Mouse (Mus musculus): Measurements from ENCODE around the gene Prss28.

Gene Prss28

DNA sequence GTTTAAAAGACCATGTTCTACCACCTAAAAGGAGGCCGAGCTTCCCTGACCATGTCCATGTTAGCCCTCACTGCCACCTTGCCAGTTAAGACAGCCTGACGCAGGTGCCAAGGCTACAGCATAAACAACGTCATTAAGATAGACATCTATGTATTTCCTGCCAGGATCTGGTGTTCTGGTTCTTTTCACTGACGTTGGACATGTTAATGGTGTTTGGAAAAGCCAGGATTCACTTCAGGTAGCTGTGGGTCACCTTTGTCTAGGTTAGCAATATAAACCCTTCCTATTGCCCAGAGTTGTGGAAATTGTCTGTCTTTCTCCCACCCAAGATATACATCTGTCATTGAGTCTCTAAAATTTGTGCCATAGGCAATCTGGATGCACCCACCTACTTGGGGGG is at the start of gene Prss28:
Gene Prss28 (plus strand): TSS at position 301 of the 400 bp plus-strand sequence.
- no peak for DNase-seq (ENCODE audit: low spot score)

DNA sequence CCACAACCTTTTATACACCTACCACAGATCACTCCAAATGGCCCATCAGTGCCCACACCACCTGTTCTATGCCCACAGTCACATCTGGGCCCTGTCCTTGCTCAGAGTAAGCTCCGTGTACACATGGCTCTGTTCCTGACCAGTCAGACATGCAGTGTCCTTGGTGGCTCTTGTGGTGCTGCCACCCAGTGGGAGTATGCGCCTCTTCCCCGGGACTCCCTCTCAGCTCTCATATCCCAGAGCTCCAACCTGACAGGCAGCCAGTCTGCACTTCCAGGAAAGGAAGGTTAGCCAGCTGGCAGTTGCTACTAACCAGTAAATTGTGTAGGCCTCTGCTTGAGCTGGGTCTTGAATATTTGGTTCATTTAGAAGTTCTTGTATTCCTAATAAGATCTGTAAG is 44.0 kb upstream of the Prss28 start:
- no peak for DNase-seq (ENCODE audit: low spot score)

DNA sequence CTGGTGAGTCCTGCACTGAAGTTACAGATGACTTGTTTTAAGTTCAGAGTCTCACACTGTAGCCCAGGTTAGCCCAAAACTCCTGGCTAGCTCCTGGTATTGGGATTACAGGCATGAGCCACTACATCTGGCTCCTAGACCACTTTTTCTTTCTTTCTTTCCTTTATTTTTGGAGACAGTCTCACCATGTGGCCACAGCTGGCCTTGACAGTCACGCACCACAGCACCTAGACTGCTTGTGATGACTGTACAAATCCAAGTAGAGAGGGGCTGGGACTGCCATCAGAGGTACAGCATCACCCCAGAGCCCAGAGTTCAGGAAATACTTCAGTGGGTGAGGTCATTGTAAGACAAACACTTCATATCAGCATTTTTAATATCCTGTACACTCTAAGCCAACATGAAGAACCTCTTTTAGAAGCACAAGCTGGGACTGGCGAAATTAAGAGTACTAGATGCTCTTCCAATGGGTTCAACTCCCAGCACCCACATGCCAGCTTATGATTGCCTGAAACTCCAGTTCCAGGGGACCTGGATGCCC is 37.6 kb upstream of the Prss28 start:
- no peak for DNase-seq (ENCODE audit: low spot score)

DNA sequence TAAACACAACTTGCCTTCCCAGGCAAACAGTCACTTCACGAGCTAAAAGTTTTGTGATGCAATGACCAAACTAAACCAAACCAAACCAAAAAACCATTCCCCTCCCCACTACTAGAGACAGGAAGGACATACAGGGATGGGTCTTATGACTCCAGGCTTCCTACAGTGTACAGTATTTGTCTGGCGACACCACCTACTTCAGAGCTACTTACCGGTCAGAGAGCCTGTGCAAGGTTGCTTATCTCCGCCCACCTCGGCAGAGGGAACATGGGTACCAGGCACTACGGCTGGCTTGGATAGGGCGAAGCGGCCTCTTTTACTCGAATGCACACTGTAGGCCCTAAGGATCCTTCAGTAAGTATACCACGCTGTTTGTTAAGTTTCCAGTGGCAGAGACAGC is 36.1 kb upstream of the Prss28 start:
- no peak for DNase-seq (ENCODE audit: low spot score)

DNA sequence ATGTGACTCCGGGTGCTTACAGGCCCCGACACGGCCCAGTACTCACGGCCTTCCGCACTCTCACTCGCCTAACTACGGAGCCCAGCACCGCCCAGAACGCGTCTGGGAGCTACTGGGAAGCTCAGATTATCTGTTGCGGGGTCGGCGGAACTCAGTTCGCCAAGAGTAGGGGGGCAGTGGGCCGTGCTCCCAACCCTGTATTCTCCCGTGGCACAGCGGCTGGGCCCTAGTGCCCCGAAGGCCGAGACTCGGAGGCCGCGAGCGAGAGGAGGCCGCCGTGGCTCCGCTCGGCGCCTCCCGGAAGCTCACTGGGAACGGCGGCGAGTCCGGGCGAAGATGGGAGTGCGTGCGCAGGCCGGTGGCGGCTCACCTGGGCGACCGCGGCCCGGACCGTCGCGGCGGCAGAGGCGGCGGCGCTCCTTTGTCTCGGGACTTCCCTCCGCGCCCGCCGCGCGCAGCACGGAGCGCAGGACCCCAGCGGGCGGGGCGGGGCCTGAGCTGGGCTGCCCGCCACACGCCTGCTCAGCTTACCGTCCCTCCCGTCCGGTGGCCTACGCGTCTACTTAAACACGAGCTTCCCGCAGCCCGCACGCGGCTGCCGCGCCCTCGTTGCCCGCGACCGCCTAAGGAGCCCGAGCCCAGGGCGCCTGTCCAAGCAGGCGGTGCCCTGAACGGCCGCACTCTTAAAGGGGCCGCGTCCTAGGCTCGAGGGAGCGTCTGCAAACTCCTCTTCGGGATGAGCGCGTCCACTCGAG is 35.3 kb upstream of the Prss28 start:
- peak; percentile 87 for DNase-seq (ENCODE audit: low spot score)

DNA sequence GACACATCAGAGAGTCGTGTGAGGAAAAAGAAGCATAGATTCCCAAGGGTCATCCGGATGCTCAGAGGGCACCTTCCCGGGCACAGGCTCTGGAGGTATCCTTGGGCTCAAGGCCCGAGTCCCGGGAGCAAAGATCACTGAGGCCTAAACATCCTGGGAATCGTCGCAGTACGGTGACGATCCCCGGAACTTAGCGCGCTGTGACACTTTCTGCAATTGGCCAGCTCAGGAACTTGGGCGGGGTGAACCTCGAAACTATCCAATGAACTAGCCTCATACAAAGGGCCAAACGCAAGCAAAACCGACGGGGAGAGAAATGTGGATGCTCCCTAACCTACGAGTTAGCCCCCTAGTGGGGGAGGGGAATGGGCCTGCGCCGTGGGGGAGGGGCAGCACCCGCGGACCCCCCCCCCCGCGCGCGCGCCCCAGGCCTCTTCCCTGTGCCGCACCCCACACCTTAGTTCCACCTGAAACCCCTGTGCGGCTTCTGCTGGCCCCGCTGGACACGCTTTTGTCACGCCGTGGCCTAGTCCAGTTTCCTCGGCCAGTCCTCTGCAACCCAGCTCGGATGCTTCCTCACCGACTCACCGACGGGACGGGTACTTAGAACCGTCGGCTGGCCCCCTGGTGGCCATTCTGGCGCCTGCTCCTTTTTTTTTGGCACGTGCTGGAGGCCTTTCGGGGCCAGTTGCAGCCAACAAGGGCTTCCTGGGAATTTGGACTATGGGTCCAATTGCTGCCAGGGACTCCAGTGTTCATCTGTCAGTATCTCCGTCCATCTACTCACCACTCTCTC is 34.5 kb upstream of the Prss28 start:
- DNase-seq (ENCODE audit: low spot score): peak; percentile 93

DNA sequence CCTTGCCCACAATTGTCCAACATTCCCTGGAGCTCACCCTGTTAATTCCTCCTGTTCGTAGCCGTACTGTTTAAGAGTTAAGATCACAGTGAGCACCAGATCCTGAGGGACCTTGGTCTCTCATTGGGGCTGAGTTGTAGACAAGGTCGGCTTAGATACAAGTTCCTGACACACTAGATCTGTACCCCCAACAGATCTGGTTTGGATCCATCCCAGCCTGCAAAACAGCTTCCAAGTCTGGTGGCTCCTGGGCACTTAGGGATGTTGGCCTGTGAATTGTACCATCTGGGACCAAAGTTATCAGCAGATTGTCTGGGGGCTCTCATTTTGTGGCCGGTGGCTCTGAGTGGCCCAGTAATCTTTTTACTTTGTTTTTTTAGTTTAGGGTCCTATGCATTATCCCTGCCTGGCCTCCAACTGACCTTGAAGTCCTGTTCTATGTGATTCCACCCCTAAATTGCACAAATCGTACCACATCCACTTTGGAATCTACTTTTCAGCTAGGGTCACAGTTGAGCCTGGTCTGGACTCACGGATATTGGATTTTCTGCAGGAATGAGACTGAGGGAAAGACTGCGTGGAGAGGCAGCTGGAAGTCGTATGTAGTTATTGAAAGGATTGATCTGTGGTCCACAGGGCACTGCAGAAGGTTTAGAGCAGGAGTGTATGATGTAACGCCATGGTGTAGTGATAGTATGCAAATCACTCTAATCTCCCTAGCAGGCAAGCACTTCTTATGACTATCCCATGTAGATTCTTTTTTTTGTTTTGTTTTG is 33.7 kb upstream of the Prss28 start, which contains the start of gene Ube2i:
Gene Ube2i (minus strand): TSS at position 52 of the 776 bp plus-strand sequence.
- DNase-seq (ENCODE audit: low spot score): no peak

DNA sequence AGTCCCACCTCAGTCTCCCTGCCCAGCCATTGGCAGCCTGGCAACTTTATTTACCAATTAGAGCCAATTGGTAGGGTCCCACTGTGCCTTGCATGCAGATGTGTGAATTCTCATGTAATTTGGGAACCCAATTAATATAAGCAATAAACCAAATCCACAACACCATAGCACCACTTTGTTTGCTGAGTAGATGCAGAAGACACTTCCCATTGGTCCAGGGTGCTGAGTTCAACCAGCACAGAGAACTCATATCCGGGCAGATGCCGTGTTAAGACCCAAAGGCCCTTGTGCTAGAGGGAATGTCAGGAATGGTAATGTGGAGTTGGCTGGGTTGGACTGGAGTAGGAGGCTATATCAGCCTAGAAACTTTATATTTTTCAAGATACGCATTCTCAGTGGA is 32.6 kb upstream of the Prss28 start:
- no peak for DNase-seq (ENCODE audit: low spot score)

DNA sequence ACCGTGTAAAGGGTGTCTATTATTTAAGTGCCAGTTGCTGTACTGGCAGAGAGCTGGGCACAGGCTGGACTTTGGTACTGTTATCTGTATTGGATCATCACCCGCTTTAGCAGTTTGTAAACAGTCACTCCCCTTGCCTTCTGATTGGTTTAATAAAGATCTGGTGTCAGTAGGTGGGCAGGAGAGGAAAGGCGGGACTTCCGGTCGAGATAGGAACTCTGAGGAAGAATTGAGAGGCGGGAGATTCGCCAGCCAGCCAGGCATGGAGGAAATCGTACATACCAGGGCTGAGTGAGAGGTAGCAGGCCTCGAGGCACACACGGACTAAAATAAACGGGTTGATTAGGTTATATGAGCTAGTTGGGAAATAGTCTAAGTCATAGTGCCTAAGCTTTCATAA is 26.3 kb upstream of the Prss28 start:
- DNase-seq (ENCODE audit: low spot score): peak; percentile 49

DNA sequence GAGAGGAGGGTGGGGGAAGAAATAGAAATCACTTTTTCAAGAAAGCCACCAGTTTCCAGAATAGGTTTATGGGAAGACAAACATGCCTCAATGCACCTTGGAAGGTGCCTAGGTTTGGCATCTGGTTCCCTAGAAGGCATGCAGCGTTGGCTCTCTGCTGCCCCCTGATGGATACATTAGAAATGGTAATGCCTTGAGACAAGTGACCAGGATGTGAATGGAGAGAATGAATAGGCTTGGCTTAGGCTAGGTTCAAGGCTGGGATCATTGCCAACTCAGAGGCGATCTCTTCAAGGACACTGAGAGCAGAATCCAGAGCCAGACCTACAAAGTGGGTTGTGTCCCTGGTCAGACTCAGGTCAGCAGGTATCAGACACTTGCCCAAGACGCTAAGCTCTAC is 23.4 kb upstream of the Prss28 start:
- peak; percentile 70 for DNase-seq (ENCODE audit: low spot score)

DNA sequence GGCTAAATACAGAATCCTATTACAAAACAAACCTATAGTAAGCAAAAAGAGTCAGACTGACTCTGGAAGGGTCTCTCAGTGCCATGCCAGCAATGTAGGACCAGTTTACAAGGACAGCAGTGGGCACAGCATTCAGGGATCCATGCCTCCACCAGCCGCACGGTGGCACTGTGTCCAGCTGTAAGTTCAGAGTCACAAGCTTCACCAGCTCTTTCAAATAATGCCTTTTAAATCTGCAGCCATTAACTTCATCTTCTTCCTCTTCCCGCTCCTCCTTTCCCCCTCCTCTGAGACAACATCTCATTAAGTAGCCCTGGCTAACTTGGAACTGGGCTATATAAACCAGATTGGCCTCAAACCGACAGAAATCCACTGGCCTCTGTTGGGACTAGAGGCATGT is 19.6 kb upstream of the Prss28 start:
- peak; percentile 25 for DNase-seq (ENCODE audit: low spot score)

DNA sequence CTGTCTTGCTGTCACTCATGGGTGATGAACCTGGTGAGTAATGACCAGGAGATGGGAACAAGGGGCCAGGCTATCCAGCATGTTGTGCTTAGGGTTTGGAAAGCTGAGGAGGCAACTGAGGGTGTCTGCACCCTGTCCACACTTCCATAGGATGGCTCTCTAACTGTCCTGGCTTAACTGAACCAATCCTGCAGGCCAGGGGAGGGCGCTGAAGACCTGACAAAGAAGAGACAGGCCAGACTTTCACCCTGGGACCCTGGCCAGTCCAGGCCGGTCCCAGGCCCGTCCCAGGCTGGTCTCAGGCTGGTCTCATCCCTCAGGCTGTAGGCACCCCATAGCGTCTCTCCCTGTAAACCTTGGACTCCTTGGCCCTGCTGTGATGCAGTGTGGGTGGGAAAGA is 18.0 kb upstream of the Prss28 start:
- no peak for DNase-seq (ENCODE audit: low spot score)

DNA sequence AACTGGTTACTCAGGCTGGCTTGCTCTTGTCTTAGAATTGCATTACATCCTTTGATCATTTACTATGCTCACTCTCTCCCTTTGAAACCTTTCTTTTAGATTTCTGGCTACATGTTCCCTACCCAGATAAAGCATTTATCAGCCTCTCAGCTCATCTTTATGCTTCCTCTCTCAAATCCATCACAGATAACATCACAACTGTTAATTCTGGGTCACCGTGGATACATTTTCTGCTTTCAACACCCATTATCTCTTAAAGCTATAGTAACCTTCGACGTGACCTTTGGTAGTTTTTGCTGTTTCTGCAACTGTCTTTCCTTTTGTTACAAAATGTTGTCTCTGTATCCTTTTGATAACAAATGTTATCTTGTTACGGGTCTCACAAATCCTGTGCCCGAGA is 15.0 kb upstream of the Prss28 start:
- DNase-seq (ENCODE audit: low spot score): no peak

DNA sequence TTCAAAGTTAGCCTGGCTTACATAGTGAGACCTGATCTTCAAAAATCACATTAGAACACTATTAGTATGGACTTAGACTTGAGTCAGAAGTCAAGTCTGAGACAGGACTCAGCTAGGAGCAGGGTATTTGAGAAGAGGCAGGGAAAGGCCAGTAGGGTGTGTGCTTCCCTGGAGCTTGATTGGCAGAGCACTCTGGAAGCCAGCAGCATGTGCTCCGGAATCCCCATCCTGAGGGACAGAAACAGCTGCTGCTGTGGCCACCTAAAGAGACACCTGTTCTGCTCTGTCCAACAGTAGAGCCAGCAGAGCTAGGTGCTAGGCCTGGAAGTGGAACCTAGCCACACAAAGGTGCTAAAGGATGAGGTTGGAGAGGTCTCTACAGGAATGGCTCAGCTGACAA is 14.3 kb upstream of the Prss28 start:
- no peak for DNase-seq (ENCODE audit: low spot score)

DNA sequence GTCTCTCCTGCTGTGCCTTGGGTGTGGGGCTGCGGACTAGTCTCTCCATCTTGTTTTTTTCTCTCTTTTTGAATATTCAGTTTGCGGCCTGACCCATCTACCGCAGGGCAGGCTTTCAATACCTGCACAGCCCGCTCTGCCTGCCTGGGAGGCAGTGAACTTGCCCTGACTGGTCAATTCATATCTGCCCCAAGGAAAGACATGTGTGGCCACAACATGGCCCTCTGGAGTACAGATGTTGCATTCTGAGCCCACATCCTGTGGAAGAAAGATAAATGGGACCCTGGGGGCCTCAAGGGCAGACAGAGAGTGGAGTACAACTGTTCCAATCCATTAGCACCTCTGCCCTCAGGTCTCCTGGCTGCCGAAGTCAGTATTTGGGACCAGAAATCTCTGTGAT is 10.4 kb upstream of the Prss28 start, which contains the start of gene Prss34:
Gene Prss34 (plus strand): TSS at position 301 of the 400 bp plus-strand sequence.
- no peak for DNase-seq (ENCODE audit: low spot score)

DNA sequence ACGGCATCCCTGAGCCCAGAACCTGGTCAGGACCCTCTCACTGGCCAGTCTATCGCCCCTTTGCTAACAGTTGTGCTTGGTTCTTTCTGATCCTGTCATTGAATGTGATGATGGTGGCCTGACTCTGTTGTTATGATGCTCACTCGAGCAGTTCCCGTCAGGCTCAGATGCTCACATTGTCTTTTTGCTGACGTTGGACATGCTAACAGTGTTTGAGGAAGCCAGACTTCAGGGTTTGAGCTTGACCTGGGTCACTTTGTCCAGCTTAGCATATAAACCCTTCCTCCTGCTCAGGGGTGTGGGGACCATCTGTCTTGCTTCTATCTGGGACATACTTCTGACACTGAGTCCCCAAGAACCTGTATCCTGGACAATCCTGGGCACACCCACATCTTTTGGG is 9.9 kb downstream of the Prss28 start, which contains the start of gene Prss29:
Gene Prss29 (plus strand): TSS at position 301 of the 400 bp plus-strand sequence.
- no peak for DNase-seq (ENCODE audit: low spot score)

DNA sequence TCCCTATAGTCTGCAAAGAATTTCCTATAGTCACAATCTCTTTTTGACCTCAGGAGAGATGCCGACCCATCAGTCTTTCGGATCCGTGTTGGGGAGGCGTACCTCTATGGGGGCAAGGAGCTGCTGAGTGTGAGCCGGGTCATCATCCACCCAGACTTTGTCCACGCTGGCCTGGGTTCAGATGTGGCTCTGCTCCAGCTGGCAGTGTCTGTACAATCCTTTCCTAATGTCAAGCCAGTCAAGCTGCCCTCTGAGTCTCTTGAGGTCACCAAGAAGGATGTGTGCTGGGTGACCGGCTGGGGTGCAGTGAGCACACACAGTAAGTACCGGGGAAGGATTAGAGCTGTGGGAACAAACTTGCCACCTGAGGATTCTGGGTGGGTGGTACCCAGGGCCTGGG is 12.4 kb downstream of the Prss28 start:
- no peak for DNase-seq (ENCODE audit: low spot score)

DNA sequence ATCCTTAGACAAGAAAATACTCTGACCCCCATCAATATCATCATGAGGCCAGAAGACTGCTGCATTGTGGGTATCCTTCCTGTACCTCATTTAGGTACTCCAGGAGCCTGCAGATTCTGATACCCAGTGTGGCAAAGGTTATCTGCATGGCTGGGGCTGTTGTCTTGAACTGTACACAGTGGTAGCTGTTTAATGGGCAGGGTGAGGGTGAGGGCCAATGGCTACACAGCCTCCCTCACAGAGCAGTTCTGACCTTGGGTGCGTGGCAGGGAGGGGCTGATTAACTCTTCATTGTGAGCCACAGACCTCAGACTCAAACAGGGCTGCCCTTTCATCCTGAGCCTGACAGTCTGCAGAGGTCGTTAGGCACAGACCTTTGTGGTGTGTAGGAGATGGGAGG is 14.5 kb downstream of the Prss28 start:
- no peak for DNase-seq (ENCODE audit: low spot score)

DNA sequence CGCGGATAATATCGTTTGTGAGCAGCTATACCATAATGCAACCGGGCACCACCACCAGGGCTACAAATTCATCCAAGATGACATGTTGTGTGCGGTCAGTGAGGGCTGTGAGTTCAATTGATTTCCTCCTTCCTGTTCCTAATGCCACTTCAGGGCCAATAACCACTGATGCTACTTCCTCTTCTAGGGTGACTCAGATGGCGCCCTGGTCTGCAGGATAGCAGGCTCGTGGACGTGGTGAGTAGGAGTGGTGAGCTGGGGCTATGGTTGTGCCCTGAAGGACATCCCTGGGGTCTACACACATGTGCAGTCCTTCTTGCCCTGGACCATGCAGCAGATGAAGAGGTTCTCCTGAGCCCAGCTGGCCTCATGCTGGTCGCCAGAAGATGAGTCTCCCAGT is 23.9 kb downstream of the Prss28 start:
- DNase-seq (ENCODE audit: low spot score): no peak

DNA sequence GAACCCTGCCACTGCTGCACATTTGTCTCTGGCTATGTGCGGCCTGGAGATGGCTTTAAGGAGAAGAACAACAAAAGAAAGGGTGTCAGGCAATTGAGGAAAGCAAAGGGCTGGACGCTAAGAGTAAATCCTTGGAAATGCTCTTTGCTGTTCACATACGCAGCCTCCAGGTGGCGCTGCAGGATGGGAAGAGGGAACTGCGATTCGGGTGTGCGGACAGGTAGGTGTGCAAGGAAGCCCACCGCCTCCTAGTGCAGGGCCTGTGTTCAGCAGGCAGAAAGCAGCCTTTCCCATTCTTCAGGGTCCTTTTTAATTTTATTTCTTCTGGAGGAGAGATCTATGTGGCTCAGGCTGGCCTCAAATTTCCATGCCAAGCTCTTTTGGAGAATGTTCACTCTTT is 25.5 kb downstream of the Prss28 start:
- DNase-seq (ENCODE audit: low spot score): peak; percentile 15

DNA sequence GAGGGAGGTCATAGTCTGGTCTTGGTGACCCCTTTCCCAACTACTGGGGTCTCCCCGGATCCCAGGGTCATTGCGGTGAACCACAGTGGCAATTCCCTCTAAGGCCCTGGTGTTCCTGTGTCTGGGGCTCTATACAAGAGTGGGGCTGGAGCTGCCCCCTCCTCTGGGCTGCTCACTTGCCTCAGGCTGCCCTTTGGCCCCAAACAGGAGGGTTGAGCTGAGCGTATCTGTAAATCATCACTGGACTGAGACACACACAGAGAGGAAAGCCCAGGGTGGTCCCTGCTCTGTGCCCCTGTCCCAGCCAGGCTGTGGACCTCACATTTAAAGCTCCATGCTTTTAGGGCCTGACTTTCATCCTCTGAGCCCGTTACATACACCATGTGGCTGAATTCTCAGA is 29.8 kb downstream of the Prss28 start:
- DNase-seq (ENCODE audit: low spot score): no peak

DNA sequence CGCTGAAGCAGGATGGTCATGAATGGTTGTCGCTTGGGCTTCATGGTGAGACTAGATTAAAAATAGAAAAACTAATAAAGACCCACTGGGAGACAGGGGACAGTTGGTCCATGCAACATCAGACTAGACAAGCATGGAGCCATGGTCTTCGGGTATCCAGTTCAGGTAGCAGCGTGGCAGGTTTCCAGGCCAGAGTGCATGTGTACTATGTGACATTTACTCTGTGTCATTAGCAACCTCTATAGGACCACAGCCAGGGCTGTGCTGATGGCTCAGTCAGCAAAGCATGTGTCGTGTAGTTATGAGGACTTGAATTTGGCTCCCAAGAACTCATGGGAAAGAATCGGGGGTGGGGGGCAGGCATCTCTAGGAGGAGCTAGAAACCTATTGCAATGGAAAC is 31.6 kb downstream of the Prss28 start:
- no peak for DNase-seq (ENCODE audit: low spot score)

Data from T-cell, adult 2 months (primary cell).